Mouse (Mus musculus): ENCODE measurements around the gene Olfr1443.
"Not testable (repeated sequence)": the region's sequence is repeated elsewhere in the genome, so short reads cannot be mapped to it uniquely, and the experiment has no call there.

Gene Olfr1443

DNA sequence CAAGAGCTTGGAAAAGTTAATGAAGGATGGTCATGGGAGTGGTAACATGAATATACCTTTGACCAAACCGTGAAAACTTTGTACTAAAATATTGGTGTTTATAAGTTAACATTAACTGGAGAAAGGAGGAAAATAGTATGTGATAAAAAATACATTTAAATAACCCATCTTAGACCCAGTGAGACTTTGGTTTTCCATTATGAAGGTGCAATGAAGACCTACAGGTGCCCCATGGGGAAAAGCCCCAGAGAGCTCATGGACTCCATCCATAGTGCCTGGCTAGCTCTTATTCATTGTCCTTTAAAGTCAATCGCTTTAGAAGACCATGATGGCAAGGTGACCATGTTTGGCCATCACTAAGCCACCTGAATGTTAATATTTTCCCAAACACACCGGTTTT lies at the start of gene Olfr1443:
TSS of gene Olfr1443 (plus strand) at position 301 of the 400 bp plus-strand sequence.
- no peak for DNase-seq (ENCODE audit: low spot score in 2 of 2)

DNA sequence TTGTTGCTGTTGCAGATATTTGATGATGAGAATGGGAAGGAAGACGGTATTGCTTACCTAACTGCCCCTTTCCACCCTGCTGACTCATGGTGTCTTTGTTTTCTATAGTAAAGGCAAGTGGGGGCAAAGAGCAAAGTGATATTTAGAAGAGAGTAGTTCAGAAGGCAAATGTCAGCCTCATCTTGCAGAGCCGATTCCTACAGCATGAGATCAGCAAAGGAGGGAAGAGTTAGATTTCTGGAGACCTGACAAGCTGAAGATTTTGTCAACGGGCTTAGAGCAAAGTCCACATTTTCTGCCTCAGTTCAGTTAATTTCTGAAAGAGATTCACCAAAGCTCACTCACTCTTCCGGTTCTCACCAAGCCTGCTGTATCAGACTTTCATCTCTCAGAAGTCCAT lies 44.7 kb upstream of the Olfr1443 start, which contains the start of gene Glyat:
TSS of gene Glyat (plus strand) at position 133 of the 400 bp plus-strand sequence.
- DNase-seq (ENCODE audit: low spot score in 2 of 2), result peak in 1 of 2 experiments; percentile 15

DNA sequence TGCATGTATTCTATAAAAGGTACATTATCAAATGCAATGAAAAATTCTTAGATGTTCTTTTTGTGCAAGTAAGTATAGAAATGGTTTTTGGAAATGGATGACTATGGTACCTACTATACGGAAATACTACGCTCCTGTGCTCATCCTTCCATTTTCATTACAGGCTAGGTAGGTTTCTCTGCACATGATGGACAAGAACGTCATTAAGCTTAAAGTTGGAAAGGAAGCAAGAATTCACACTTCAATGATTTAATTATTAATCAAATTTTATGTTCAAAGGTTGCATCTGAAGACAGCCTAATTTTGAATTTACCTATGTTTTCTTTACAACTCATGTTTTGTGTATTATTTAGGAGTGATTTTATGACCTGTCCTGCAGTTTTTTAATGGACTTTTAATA lies 43.7 kb upstream of the Olfr1443 start:
- DNase-seq (ENCODE audit: low spot score in 2 of 2), result no peak

DNA sequence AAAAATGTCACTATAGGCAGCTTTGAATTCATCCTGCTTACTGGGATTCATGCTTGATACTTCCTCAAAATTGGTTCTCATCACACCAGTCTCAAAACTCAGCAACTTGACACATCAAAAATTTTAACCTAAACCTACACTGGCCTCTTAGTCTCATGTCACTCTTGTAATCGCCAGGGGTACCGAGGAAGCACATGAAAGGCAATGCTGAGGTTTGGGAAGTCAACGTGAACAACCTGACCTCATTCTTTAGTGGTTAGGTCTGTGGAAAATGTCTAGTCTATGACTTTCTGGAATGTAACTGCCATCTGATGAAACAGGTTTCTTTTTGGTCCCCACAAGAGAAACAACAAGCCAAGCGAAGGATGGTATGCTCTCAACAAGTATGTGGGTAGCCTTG lies 42.9 kb upstream of the Olfr1443 start:
- DNase-seq (ENCODE audit: low spot score in 2 of 2), result no peak

DNA sequence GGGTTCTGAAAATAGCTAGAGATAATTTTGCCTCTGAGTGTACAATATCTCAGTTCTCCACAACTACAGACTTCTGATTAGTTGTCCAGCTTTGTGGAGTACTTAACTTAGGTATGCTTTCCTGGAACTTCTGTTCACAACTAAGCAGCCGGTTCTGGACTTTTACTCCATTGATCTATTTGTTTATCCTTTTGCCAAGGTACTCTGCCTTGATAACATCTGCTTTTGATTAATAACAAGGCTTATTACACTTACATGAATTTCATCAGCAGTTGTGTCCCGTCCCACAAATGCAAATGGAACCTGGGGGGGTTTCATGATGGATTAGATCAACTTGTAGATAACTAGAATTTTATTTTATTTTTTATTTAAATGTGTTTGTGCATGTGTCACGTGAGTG lies 41.0 kb upstream of the Olfr1443 start:
- peak in 1 of 2 experiments; percentile 2 for DNase-seq (ENCODE audit: low spot score in 2 of 2)

DNA sequence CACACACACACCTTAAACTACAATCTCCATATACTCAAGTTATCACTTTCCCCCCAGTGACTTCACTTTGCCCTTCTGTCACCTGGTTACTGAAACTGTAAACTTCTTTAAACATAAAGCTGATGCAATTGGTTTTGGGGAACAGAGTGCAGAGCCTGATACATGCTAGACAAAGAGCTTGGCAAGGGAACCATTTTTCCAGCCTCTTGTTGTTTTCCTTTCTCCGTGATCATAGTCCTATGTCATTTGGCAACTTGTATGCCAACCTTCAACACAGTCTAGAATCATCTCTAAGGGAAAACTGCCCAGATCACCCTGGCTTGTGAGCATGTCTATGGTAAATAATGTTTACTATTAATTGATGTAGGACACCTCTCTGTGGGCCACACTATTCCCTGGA lies 39.9 kb upstream of the Olfr1443 start:
- DNase-seq (ENCODE audit: low spot score in 2 of 2), result no peak

DNA sequence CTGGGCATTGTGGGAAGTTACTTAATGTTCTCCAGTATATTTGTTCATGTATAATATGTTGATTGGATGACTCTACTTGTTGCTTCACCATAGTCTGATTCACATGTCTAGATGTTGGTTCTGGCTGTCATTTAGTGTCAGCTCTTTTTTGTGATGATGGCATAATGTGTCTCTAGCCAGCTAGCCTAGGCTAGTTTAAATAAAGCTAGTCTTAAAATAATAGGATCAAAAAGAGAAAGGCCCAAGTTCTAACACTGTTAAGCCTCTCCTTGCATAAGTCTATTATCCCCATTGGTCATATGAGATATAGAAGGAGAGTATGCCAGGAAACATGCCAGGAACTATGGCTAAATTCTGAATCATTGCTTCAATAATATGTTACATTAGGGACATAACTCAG lies 28.4 kb upstream of the Olfr1443 start:
- DNase-seq (ENCODE audit: low spot score in 2 of 2), result no peak

DNA sequence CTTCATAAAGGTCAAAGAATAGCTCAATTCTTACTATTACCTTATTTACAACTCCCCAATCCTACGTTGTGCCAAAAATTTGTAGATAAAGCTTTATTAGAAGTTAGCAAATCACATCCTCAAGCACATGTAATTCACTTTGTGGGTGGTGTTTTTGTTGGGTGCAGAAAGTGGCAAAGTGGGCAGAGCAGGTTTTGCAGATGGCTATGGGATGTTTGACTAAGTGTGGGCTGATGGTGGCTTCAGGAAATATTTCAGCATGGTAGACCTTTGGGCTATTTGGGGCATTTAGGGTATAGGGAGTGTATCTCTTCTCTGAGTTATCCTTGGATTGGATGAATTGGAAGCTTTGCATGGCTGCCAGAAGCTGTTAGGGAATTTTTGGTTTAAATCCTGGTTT lies 11.8 kb upstream of the Olfr1443 start:
- no peak for DNase-seq (ENCODE audit: low spot score in 2 of 2)

DNA sequence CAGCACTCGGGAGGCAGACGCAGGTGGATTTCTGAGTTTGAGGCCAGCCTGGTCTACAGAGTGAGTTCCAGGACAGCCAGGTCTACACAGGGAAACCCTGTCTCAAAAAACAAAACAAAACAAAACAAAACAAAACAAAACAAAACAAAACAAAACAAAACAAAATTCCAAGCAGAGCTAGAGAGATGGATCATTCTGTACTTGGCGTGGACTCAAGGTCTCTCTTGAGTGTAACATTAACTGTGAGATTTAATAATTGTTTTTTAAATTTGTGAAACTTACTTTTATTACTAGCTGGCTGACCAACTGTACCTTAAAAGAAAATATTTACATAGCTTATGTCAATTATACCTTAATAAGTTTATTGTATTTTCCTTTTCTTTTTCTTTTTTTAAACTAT lies 9.3 kb upstream of the Olfr1443 start:
- not testable (repeated sequence) for DNase-seq (ENCODE audit: low spot score in 2 of 2)

DNA sequence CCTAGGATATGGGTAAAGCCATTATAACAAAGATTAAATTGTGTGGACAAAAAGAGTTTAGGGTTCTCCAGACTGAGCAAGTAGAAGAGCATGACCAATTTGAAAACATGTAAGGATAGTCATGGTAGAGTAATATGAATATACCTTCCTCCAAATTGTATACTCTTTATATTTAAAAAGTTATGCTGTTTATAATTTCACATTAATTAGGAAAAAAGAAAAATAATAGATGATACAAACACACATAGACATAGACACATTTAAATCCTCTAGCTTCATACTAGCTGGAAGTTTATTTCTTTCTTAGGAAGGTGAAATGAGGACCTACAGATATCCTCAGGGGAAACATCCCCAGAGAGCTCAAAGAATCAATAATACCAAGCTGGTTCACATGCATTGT lies 7.8 kb upstream of the Olfr1443 start, which contains the start of gene Olfr1442:
TSS of gene Olfr1442 (plus strand) at position 301 of the 400 bp plus-strand sequence.
- no peak for DNase-seq (ENCODE audit: low spot score in 2 of 2)

DNA sequence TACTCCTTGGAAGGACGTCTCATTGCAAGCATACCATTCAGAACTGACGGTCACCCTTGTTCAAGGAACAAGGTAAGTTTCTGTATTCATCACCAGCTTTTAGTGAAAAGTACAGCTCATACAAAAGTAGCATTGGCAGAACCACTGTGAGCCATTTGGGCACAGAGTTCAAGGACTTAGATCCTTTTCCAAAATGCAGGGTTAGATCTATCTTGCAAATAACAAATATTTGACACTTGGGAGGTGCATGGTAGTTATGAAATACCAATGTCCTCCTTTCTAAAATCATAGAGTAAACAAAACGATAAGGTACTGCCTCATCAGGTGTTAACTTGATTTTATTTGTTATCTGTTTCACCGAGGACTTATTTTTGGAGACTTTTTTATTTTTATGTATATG lies 6.9 kb upstream of the Olfr1443 start:
- no peak for DNase-seq (ENCODE audit: low spot score in 2 of 2)

DNA sequence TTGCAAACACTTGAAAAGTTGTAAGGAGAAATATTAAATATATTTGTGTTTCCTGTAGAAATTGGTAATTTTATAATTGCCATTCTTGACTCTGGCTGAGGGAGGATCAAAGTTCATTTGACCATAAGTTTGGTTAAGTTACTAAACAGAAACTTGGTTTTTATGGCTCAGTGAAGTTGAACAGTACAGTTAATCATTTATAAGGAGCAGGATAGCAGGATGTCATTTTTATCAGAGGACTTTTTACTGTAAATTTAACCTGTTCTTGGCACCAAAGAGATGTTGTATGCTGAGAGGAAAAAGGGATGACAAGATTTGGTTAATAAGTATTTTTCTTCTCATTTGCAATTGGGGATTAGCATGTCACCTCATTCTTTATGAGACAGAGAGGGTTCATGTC lies 6.7 kb downstream of the Olfr1443 start:
- no peak for DNase-seq (ENCODE audit: low spot score in 2 of 2)

DNA sequence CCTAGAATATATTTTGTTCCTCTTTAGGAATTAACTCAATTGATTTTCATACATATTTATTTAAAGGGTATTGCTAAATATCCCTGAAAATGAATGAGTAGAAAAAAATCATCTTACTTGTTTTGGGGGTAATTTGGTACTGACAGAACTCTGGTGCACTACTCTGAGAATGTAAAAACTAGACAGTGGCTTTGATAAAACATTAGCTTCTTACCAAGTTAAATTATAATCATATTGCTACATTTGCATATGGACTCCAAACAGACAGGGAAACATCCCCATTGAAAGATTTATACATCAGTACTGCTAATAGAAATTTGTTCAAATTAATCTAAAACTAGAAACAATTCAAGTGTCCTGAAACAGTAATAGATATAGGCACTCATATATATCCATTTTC lies 7.3 kb downstream of the Olfr1443 start:
- no peak for DNase-seq (ENCODE audit: low spot score in 2 of 2)

DNA sequence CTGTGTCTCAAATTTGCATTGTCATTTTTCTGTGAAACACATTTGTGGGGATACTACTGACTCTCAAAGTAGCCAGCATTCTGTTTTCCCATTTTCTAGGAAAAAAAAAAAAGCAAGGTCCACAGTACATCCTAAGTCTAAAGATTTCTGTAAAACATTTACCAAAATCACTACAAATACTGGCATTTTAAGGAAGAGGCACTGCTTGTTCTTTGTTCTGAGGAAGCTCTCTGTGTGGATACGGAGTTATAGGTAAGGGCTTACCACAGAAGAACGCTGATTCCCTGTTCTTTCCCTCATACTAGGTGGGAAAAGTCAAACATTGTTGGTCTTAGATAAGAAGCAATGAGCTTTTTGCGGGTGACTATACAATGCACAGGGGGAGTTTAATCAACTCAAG lies 17.7 kb downstream of the Olfr1443 start, which contains the start of gene Keg1:
TSS of gene Keg1 (plus strand) at position 197 of the 400 bp plus-strand sequence.
- DNase-seq (ENCODE audit: low spot score in 2 of 2), result no peak

DNA sequence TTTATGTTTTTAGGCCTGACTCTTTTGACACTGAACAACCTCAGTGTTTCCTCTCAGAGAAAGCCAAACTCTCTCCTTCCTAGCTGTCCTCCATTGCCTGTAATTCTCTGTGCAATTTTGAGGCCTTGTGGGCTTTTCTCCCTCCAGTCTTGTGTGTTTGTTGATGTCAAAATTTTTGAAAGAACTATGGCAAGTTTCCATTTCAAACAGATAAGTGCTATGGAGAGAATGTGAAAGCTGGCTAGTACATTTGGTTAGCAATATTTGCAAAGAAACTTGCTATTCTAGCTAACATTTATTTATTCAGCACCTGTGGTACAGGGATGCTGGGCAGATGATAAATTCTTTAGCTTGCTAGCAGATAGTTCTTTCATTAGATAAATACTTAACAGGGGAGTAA lies 18.3 kb downstream of the Olfr1443 start:
- DNase-seq (ENCODE audit: low spot score in 2 of 2), result no peak

DNA sequence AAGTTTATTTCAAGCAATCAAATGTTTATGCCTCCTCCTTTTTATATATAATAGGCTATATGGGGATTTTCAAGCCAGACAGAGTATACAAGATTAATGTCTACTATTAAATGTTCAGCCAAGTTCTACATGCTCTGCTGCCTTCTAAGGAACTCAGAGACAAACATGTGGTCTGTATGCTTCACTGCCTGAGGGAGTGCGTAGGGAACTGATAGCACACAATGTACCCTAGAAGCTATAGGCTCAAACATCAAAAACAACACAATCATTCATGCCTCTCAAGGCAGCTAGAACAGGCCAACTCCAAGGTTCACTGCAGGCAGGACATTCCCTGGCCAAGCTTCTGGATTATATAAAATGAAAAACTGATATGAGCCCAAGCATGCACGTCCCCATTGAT lies 30.5 kb downstream of the Olfr1443 start:
- DNase-seq (ENCODE audit: low spot score in 2 of 2), result no peak

DNA sequence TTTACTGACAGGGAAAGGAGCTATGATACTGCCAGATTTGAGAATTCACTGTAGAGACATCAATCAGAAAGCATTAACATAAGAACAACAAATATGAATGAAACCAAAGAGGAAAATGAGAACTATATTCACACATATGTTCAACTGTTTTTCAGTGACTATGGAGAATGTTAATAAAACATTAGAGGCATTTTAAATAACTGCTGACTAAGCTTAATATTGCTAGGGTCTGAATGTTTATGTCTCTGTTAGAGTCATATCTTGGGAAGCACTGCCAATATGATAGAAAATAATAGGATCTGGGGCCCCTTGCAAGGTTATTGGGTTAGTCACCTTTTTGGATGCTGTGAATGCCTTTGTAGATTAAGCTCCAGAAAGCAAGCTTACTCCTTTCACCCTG lies 31.1 kb downstream of the Olfr1443 start:
- DNase-seq (ENCODE audit: low spot score in 2 of 2), result no peak

DNA sequence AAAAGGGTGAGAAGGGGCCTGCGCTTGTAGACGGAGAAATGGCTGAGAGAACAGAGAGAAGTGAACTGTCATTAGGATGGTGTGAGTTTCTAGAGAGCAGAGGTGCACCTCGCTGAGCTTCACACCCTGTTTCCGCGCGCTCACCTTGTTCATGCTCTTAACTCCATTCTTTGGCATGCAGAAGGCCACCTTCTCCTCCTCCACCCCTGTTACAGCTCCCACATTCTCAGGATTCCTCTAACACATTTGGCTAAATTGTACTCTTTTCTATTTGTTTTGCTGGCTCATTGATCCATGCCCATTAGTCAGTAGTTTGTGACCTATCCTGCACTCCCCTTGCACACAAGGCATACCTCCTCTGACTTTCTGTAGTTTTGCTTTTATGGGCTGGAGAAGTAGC lies 41.3 kb downstream of the Olfr1443 start:
- no peak for DNase-seq (ENCODE audit: low spot score in 2 of 2)

DNA sequence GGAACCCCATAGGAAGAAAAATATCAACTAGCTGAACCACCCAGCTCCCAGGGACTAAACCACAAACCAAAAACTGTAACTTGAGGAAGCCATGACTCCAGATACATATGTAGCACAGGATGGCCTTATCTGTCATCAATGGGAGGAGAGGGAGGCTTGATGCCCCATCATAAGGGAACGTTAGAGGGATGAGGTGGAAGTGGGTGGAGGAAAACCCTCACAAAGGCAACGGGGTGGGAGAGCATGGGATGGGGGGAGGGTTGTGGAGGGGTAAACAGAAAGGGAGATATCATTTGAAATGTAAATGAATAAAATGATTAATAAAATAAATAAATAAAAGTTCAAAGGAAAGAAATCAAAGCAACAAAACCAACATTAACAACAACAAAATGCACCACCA lies 42.6 kb downstream of the Olfr1443 start:
- DNase-seq (ENCODE audit: low spot score in 2 of 2), result no peak

DNA sequence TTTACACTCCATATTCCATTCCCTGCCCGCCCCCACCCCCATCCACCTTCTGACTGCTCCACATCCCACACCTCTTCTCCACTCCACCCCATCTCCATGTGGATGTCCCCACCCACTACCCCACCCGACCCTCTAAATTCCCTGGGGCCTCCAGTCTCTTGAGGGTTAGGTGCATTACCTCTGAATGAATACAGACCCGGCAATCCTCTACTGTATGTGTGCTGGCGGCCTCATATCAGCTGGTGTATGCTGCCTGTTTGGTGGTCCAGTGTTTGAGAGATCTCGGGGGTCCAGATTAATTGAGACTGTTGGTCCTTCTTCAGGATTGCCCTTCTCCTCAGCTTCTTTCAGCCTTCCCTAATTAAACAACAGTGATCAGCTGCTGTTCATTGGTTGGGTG lies 43.0 kb downstream of the Olfr1443 start:
- not testable (repeated sequence) for DNase-seq (ENCODE audit: low spot score in 2 of 2)

DNA sequence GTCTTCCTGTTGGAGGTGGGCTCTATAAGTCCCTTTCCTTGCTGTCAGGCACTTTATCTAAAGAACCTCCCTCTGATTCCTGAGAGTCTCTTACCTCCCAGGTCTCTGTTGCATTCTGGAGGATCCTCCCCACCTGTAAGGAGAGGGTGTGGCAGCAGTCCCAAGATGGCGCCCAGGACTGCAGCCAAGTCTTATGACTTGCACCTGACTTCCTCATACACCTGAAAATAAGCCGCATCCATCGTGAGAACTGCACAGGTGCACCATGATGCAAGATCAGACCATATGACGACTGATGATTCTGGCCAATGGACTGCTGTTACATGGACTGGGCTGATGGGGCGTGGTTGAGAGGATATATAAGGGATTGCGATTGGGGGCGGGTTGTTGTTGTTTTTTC lies 43.7 kb downstream of the Olfr1443 start:
- DNase-seq (ENCODE audit: low spot score in 2 of 2), result not testable (repeated sequence)

DNA sequence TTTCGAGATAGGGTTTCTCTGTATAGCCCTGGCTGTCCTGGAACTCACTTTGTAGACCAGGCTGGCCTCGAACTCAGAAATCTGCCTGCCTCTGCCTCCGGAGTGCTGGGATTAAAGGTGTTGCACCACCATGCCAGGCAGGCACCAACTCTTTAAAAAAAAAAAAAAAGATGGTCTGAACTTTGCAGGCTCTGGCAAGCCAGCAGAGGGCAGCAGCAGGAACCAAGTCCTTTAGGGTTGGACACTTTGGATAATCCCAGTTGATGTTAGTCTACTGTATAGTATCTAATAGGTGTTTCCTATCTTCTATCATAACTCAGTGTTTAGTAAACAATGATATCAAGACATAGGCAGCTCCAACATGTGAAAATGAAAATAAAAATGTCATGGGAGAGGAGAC lies 44.4 kb downstream of the Olfr1443 start:
- DNase-seq (ENCODE audit: low spot score in 2 of 2), result no peak

DNA sequence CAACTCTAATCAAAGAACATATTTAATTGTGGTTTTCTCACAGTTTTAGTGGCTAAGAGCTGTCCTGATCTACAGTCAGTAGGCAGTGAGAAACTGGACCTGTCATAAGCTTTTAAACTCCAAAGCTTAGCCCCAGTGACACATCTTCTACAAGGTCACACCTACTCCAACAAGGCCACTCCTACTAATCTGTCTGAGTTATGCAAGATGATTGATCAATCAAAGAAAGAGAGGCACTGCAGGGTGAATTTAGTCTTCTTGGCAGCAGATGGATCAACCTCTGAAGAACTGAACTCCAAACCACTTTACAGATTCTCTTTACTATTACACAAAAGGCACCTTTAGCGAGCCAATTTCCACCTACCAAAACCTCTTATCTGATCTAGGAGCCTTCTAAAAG lies 47.9 kb downstream of the Olfr1443 start:
- DNase-seq (ENCODE audit: low spot score in 2 of 2), result no peak

DNA sequence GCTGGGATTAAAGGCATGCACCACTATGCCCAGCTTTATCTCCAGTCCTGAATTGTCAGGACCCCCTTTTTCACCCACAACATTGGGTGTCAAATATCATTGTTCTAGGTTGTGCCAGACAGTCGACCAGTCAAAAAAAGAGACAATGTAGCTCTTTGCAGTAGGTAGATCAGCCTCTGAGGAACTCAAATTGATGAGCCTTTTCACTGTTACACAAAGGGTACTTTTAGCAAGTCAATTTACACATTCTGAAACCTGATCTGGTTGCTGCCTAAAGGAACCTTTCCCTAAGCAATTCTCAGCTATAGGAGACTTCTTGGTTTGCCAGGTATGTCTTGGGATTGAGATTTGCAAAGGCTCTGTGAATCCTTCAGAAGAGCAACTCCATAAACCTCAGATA lies 53.1 kb downstream of the Olfr1443 start:
- DNase-seq (ENCODE audit: low spot score in 2 of 2), result no peak

DNA sequence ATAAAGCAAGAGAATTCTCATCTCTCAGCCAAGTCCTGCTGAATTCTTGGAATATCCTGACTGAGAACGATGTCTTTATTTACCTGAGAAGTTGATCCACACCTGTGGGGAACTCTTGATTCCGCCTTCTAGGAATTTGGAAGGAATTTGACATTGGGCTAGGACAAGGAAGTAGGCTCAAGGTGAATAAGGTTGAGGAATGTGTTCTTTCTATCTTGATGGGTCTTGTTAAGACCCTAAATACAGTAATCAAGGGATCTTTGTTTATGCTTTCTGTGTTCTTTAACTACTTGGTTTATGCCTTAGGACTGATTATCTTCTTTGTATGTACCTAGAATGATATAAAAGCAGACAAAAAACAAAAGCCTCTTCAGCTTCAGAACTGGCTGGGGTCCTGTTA lies 54.0 kb downstream of the Olfr1443 start:
- no peak for DNase-seq (ENCODE audit: low spot score in 2 of 2)
